Mouse (Mus musculus) lung, adult 10 weeks (tissue): Measurements from ENCODE around the gene H2-T3. TPM values are rescaled to one million over a fixed set of nuclear protein-coding genes. Genes with fewer than 3 reads are reported as not detected.

Experiments used
- polyA plus RNA-seq: library from polyadenylated mRNA; stranded (reverse); fragments of 350-450 nt; fragmentation: Illumina TruSeq; extraction: RNeasy Lipid Tissue Mini Kit (QIAGEN cat#74804); gene quantifications from one replicate; pipeline ENCODE4 v1.2.3, GENCODE M21; 2014; ENCODE audit warnings: low read depth, low replicate concordance; ENCODE audit not compliant: insufficient read depth

H2-T3 gene
- polyA plus RNA-seq: not detected

DNA sequence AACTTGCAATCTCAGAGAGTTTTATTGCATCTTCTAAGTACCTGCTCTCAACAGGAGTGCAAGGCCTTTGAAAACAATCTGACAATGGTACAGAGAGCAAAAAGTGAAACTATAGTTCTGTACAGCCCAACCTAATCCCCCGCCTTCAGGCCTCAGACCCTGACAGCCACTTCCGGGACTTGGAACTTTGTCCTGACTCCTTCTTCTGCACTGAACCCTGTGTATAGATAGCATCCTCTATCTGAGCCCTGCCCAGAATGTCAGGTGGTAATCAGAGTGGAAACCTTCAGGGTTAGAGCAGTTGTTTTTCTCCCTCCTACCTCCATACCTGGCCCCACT lies at the start of gene H2-T3:
TSS of gene H2-T3 (minus strand) at position 119 of the 339 bp plus-strand sequence.

GRCm38 (mm10) chr17:36168039-36168652 lies 21.9 kb downstream of the H2-T3 start, which contains the start of gene Gm8909:
Gm8909 (minus strand) TSS chr17:36168537.

Other genes with a start within 250 kb of the H2-T3 start
- 33.7 TPM for gene Abcf1, start 220.5 kb downstream of the H2-T3 start, polyA plus RNA-seq
- gene Gnl1, start 210.4 kb downstream of the H2-T3 start, polyA plus RNA-seq: 39.1 TPM
- 8.8 TPM for gene Prr3, start 210.1 kb downstream of the H2-T3 start, polyA plus RNA-seq
- gene H2-T24, start 169.7 kb downstream of the H2-T3 start, polyA plus RNA-seq: 14.2 TPM
- gene H2-T23, start 157.4 kb downstream of the H2-T3 start, polyA plus RNA-seq: 217 TPM
- gene H2-T22, start 147.5 kb downstream of the H2-T3 start, polyA plus RNA-seq: 80.8 TPM
- gene Gm6034, start 147.3 kb downstream of the H2-T3 start, polyA plus RNA-seq: not detected
- gene Gm11127, start 131.9 kb downstream of the H2-T3 start, polyA plus RNA-seq: not detected
- not detected for gene Gm19684, start 68.6 kb downstream of the H2-T3 start, polyA plus RNA-seq
- not detected for gene Gm7030, start 60.9 kb downstream of the H2-T3 start, polyA plus RNA-seq
- 0.84 TPM for gene Gm8909, start 21.8 kb downstream of the H2-T3 start, polyA plus RNA-seq
- gene Rpp21, start 67.8 kb upstream of the H2-T3 start, polyA plus RNA-seq: 52.5 TPM
- gene Trim39, start 82.0 kb upstream of the H2-T3 start, polyA plus RNA-seq: 9.4 TPM
- gene H2-M10.2, start 96.2 kb upstream of the H2-T3 start, polyA plus RNA-seq: not detected
- not detected for gene H2-M10.1, start 135.9 kb upstream of the H2-T3 start, polyA plus RNA-seq
- gene H2-M10.3, start 178.1 kb upstream of the H2-T3 start, polyA plus RNA-seq: not detected